Mouse (Mus musculus) erythroblast, embryonic 14.5 days (primary cell): ENCODE data around the gene BC030499.

Experiments used
- GATA1 ChIP-seq: IDR thresholded peaks from 2 replicates; pipeline ENCODE4 v1.6.1; 2012; ENCODE audit warnings: low read length, inconsistent platforms, mixed read lengths
- TAL1 ChIP-seq: IDR thresholded peaks from 3 replicates; pipeline ENCODE4 v1.6.1; 2012; ENCODE audit warnings: low read length, inconsistent platforms, mixed read lengths

DNA sequence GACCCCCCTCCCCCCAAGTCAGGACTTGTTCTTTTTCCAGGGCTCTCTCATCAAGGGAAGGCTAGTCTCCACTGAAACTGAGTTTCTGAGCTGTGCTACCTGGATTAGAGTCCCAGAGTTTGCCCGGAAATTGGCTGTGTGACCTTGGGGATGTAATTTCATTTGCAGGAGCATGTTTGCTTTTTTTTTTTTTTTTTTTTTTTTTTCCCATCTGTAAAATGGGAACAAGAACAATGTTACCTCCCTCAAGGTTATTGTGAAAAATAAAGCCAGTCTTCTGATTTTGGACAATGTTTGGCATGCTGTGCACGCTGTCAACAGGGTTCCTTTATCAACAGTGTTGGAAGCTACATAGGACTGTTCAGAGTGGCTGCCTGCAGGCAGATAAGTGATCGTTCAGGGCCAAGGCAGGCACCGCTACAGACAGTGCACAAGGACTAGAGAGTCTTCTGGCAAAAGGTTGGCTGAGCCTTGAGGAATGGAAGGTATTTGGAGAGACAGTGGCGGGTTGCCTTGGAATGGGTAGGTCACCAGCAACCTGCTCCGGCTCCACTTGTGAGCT is 53.8 kb downstream of the BC030499 start:
- TF ChIP-seq GATA1 (peak; percentile 57), TAL1 (peak; percentile 59; the same call in 2 of the 3 replicates)
